Mouse (Mus musculus): ENCODE data around the gene Fcer1g. TPM values are rescaled to one million over a fixed set of nuclear protein-coding genes. Genes with fewer than 3 reads are reported as not detected.

The Fcer1g gene
- 156 TPM for polyA plus RNA-seq (2014; fragmentation: Illumina TruSeq; extraction: RNeasy Lipid Tissue Mini Kit (QIAGEN cat#74804); ENCODE audit: insufficient read depth, low read depth, low replicate concordance)

GRCm38 (mm10) chr1:171234126-171234525 is at the start of gene Fcer1g:
Gene Fcer1g (minus strand): TSS chr1:171234365.

GRCm38 (mm10) chr1:171280916-171281527 is 46.9 kb upstream of the Fcer1g start, which contains the start of gene Ppox:
Gene Ppox (minus strand): TSS chr1:171281186.

GRCm38 (mm10) chr1:171269848-171270572 is 35.8 kb upstream of the Fcer1g start, which contains the start of gene B4galt3:
Gene B4galt3 (plus strand): TSS chr1:171270328.

GRCm38 (mm10) chr1:171250680-171251593 is 16.8 kb upstream of the Fcer1g start, which contains the start of gene Ndufs2:
Gene Ndufs2 (minus strand): TSS chr1:171251388.

GRCm38 (mm10) chr1:171249913-171250600 is 15.9 kb upstream of the Fcer1g start, which contains the start of gene Adamts4:
Gene Adamts4 (plus strand): TSS chr1:171250421.

GRCm38 (mm10) chr1:171224857-171225256 is 9.3 kb downstream of the Fcer1g start, which contains the start of gene Apoa2:
Gene Apoa2 (plus strand): TSS chr1:171225054.

GRCm38 (mm10) chr1:171222238-171223155 is 11.7 kb downstream of the Fcer1g start, which contains the start of gene Tomm40l:
Gene Tomm40l (minus strand): TSS chr1:171222514.

GRCm38 (mm10) chr1:171213801-171214496 is 20.2 kb downstream of the Fcer1g start, which contains the start of gene Nr1i3:
Gene Nr1i3 (plus strand): TSS chr1:171213970.

GRCm38 (mm10) chr1:171195887-171196397 is 38.2 kb downstream of the Fcer1g start, which contains the start of gene Pcp4l1:
Gene Pcp4l1 (minus strand): TSS chr1:171196268.

Other genes with a start within 250 kb of the Fcer1g start
- gene Fcgr4, start 215.4 kb downstream of the Fcer1g start, polyA plus RNA-seq (2014; fragmentation: Illumina TruSeq; extraction: RNeasy Lipid Tissue Mini Kit (QIAGEN cat#74804); ENCODE audit: insufficient read depth, low read depth, low replicate concordance), result 11.0 TPM
- gene Fcgr3, start 169.4 kb downstream of the Fcer1g start, polyA plus RNA-seq (2014; fragmentation: Illumina TruSeq; extraction: RNeasy Lipid Tissue Mini Kit (QIAGEN cat#74804); ENCODE audit: insufficient read depth, low read depth, low replicate concordance), result 45.4 TPM
- gene Cfap126, start 120.4 kb downstream of the Fcer1g start, polyA plus RNA-seq (2014; fragmentation: Illumina TruSeq; extraction: RNeasy Lipid Tissue Mini Kit (QIAGEN cat#74804); ENCODE audit: insufficient read depth, low read depth, low replicate concordance), result 47.9 TPM
- 105 TPM for gene Sdhc, start 83.8 kb downstream of the Fcer1g start, polyA plus RNA-seq (2014; fragmentation: Illumina TruSeq; extraction: RNeasy Lipid Tissue Mini Kit (QIAGEN cat#74804); ENCODE audit: insufficient read depth, low read depth, low replicate concordance)
- gene Mpz, start 83.7 kb downstream of the Fcer1g start, polyA plus RNA-seq (2014; fragmentation: Illumina TruSeq; extraction: RNeasy Lipid Tissue Mini Kit (QIAGEN cat#74804); ENCODE audit: insufficient read depth, low read depth, low replicate concordance), result 6.1 TPM
- gene Pcp4l1, start 38.1 kb downstream of the Fcer1g start, polyA plus RNA-seq (2014; fragmentation: Illumina TruSeq; extraction: RNeasy Lipid Tissue Mini Kit (QIAGEN cat#74804); ENCODE audit: insufficient read depth, low read depth, low replicate concordance), result 93.6 TPM
- 0.08 TPM for gene Nr1i3, start 20.4 kb downstream of the Fcer1g start, polyA plus RNA-seq (2014; fragmentation: Illumina TruSeq; extraction: RNeasy Lipid Tissue Mini Kit (QIAGEN cat#74804); ENCODE audit: insufficient read depth, low read depth, low replicate concordance)
- 41.1 TPM for gene Tomm40l, start 11.9 kb downstream of the Fcer1g start, polyA plus RNA-seq (2014; fragmentation: Illumina TruSeq; extraction: RNeasy Lipid Tissue Mini Kit (QIAGEN cat#74804); ENCODE audit: insufficient read depth, low read depth, low replicate concordance)
- 2.2 TPM for gene Apoa2, start 9.3 kb downstream of the Fcer1g start, polyA plus RNA-seq (2014; fragmentation: Illumina TruSeq; extraction: RNeasy Lipid Tissue Mini Kit (QIAGEN cat#74804); ENCODE audit: insufficient read depth, low read depth, low replicate concordance)
- gene Adamts4, start 16.1 kb upstream of the Fcer1g start, polyA plus RNA-seq (2014; fragmentation: Illumina TruSeq; extraction: RNeasy Lipid Tissue Mini Kit (QIAGEN cat#74804); ENCODE audit: insufficient read depth, low read depth, low replicate concordance), result 0.31 TPM
- 133 TPM for gene Ndufs2, start 17.0 kb upstream of the Fcer1g start, polyA plus RNA-seq (2014; fragmentation: Illumina TruSeq; extraction: RNeasy Lipid Tissue Mini Kit (QIAGEN cat#74804); ENCODE audit: insufficient read depth, low read depth, low replicate concordance)
- gene B4galt3, start 36.0 kb upstream of the Fcer1g start, polyA plus RNA-seq (2014; fragmentation: Illumina TruSeq; extraction: RNeasy Lipid Tissue Mini Kit (QIAGEN cat#74804); ENCODE audit: insufficient read depth, low read depth, low replicate concordance), result 23.0 TPM
- 20.3 TPM for gene Ppox, start 46.8 kb upstream of the Fcer1g start, polyA plus RNA-seq (2014; fragmentation: Illumina TruSeq; extraction: RNeasy Lipid Tissue Mini Kit (QIAGEN cat#74804); ENCODE audit: insufficient read depth, low read depth, low replicate concordance)
- gene Usp21, start 53.6 kb upstream of the Fcer1g start, polyA plus RNA-seq (2014; fragmentation: Illumina TruSeq; extraction: RNeasy Lipid Tissue Mini Kit (QIAGEN cat#74804); ENCODE audit: insufficient read depth, low read depth, low replicate concordance), result 24.7 TPM
- gene Ufc1, start 60.7 kb upstream of the Fcer1g start, polyA plus RNA-seq (2014; fragmentation: Illumina TruSeq; extraction: RNeasy Lipid Tissue Mini Kit (QIAGEN cat#74804); ENCODE audit: insufficient read depth, low read depth, low replicate concordance), result 102 TPM
- 26.5 TPM for gene Dedd, start 94.8 kb upstream of the Fcer1g start, polyA plus RNA-seq (2014; fragmentation: Illumina TruSeq; extraction: RNeasy Lipid Tissue Mini Kit (QIAGEN cat#74804); ENCODE audit: insufficient read depth, low read depth, low replicate concordance)
- 33.3 TPM for gene Nit1, start 111.3 kb upstream of the Fcer1g start, polyA plus RNA-seq (2014; fragmentation: Illumina TruSeq; extraction: RNeasy Lipid Tissue Mini Kit (QIAGEN cat#74804); ENCODE audit: insufficient read depth, low read depth, low replicate concordance)
- gene Pfdn2, start 111.3 kb upstream of the Fcer1g start, polyA plus RNA-seq (2014; fragmentation: Illumina TruSeq; extraction: RNeasy Lipid Tissue Mini Kit (QIAGEN cat#74804); ENCODE audit: insufficient read depth, low read depth, low replicate concordance), result 79.6 TPM
- 1.1 TPM for gene Klhdc9, start 126.4 kb upstream of the Fcer1g start, polyA plus RNA-seq (2014; fragmentation: Illumina TruSeq; extraction: RNeasy Lipid Tissue Mini Kit (QIAGEN cat#74804); ENCODE audit: insufficient read depth, low read depth, low replicate concordance)
- gene Nectin4, start 135.7 kb upstream of the Fcer1g start, polyA plus RNA-seq (2014; fragmentation: Illumina TruSeq; extraction: RNeasy Lipid Tissue Mini Kit (QIAGEN cat#74804); ENCODE audit: insufficient read depth, low read depth, low replicate concordance), result 6.3 TPM
- 9.8 TPM for gene Arhgap30, start 154.6 kb upstream of the Fcer1g start, polyA plus RNA-seq (2014; fragmentation: Illumina TruSeq; extraction: RNeasy Lipid Tissue Mini Kit (QIAGEN cat#74804); ENCODE audit: insufficient read depth, low read depth, low replicate concordance)
- gene Usf1, start 176.9 kb upstream of the Fcer1g start, polyA plus RNA-seq (2014; fragmentation: Illumina TruSeq; extraction: RNeasy Lipid Tissue Mini Kit (QIAGEN cat#74804); ENCODE audit: insufficient read depth, low read depth, low replicate concordance), result 86.9 TPM
- gene Tstd1, start 184.5 kb upstream of the Fcer1g start, polyA plus RNA-seq (2014; fragmentation: Illumina TruSeq; extraction: RNeasy Lipid Tissue Mini Kit (QIAGEN cat#74804); ENCODE audit: insufficient read depth, low read depth, low replicate concordance), result 19.4 TPM
- gene F11r, start 203.2 kb upstream of the Fcer1g start, polyA plus RNA-seq (2014; fragmentation: Illumina TruSeq; extraction: RNeasy Lipid Tissue Mini Kit (QIAGEN cat#74804); ENCODE audit: insufficient read depth, low read depth, low replicate concordance), result 120 TPM

Measured in lung, adult 10 weeks (tissue).